Mouse (Mus musculus) heart, adult 2 months (tissue): ENCODE measurements around the gene Bcar3.

Source experiments
- CTCF ChIP-seq: fragments of 200-600 bp; IDR thresholded peaks from 2 replicates; pipeline ENCODE4 v1.8.1; 2022; ENCODE audit warnings: antibody characterized with exemption, mild to moderate bottlenecking, moderate library complexity
- EP300 ChIP-seq: fragments of 200-500 bp; IDR thresholded peaks from 2 replicates; pipeline ENCODE4 v1.6.1; 2011; ENCODE audit warnings: low read depth, low read length, control low read depth; ENCODE audit not compliant: insufficient read depth
- POLR2A ChIP-seq: fragments of 200-500 bp; IDR thresholded peaks from 2 replicates; pipeline ENCODE4 v1.6.1; 2011; ENCODE audit warnings: mild to moderate bottlenecking, low read depth, low read length, control low read depth; ENCODE audit not compliant: insufficient read depth

- TF ChIP-seq CTCF (no peak), POLR2A (no peak), EP300 (no peak)
These were observed 154.3 kb downstream of the Bcar3 start for GRCm38 (mm10) chr3:122448196-122448595.
